ENCODE assay signal across 12 mouse cellular contexts in the genomic region with DNA sequence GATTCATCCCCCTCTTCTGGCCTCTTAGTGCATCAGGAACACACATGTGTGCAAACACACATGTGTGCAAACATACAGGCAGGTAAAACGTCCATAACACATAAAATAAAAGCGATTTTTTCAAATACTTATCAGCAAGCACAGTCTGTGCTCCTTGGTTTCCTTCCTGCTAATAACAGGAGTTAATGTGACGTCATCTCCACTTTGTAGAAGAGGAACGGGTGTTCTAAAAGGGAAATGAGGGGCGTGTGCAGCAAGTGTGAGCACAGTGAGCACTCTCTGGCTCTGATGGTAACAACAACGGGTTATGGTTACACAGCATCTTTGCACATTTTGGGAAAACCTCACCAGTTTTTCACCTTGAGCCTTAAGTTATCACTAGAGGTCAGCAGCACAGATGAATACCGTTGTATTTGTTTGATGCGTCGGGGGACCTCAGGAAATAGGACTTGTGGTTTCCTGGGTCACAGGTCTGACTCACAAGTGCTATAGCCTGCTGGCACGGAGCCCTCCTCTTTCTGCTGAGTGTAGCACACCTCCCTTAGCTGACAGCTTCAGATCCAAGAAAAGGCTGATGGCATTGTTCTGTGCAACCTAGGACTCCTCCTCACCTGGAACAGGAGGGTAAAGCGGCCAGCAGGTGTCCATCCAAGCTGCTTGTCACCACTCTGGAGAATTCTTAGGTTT. TPM values are rescaled to one million over a fixed set of nuclear protein-coding genes. Genes with fewer than 3 reads are reported as not detected.
DNase-seq lines count a peak whose midpoint lies in the region; ATAC-seq and TF ChIP-seq lines count a peak whose summit lies in the region.
"Had no signal": no experiment of that assay in that cellular context is flagged by ENCODE, and none has a peak within 500 bp of the region (broad histone marks: within the 10 kb centered on the region; RNA-seq: fewer than 3 reads in every experiment).

No protein-coding gene starts in this region.

- H3K27me3 ChIP-seq in embryonic facial prominence, embryonic 14.5 days (replicated peaks; ENCODE audit: control insufficient read depth, insufficient read depth, low read length), result 0 out of 2 replicates have a peak, but pooled peaks cover 4% of the 10 kb centered on the region
- peaks cover 27% of the 10 kb centered on the region for H3K27me3 ChIP-seq in embryonic facial prominence, embryonic 10.5 days (replicated peaks; ENCODE audit: low read depth, poor library complexity, severe bottlenecking)
- no peaks in the 10 kb centered on the region for H3K27me3 ChIP-seq in Patski
- H3K27me3 ChIP-seq in forebrain, embryonic 12.5 days, result peaks cover 21% of the 10 kb centered on the region

- in situ Hi-C loops in Patski (cut with MboI; ENCODE audit: low pct_unique_long_range_greater_than_20kb), result loop anchor here (10.0 kb wide), 1 partner anchor 349 kb away; no protein-coding TSS in a partner anchor

- peak; percentile 17 for DNase-seq in embryonic facial prominence, embryonic 14.5 days (ENCODE audit: low spot score)
- DNase-seq in embryonic facial prominence, embryonic 10.5 days (ENCODE audit: low spot score), result no peak
- no peak for DNase-seq in Patski (ENCODE audit: low read depth, low spot score)
- DNase-seq in frontal cortex, postnatal 36 days (ENCODE audit: low spot score in 2 of 2), result no peak
- no peak for DNase-seq in urinary bladder, postnatal 14 days (ENCODE audit: low spot score)
- DNase-seq: cerebellum, postnatal 36 days; gastrocnemius, postnatal 36 days; left cerebral cortex, postnatal 4 days; thymus, postnatal 4 days had no signal

- H3K4me2 ChIP-seq in embryonic facial prominence, embryonic 14.5 days (ENCODE audit: low read depth, low read length), result no peak overlapping the region
- H3K4me2 ChIP-seq in forebrain, embryonic 12.5 days, result no peak overlapping the region

- H3K4me1 ChIP-seq in embryonic facial prominence, embryonic 14.5 days (ENCODE audit: control insufficient read depth, insufficient read depth, low read length), result no peaks in the 10 kb centered on the region
- H3K4me1 ChIP-seq in embryonic facial prominence, embryonic 10.5 days, result peaks cover 24% of the 10 kb centered on the region
- H3K4me1 ChIP-seq in forebrain, embryonic 12.5 days, result peaks cover 10% of the 10 kb centered on the region

- POLR2A ChIA-PET in Patski (lab: Charles Lee), result no interaction called here

- H3K4me3 ChIP-seq in embryonic facial prominence, embryonic 14.5 days (ENCODE audit: low read depth, low read length), result no peak overlapping the region
- no peak overlapping the region for H3K4me3 ChIP-seq in embryonic facial prominence, embryonic 10.5 days
- no peak overlapping the region for H3K4me3 ChIP-seq in forebrain, embryonic 12.5 days (replicated peaks)

- no peak for TF ChIP-seq CTCF in Patski (IDR thresholded peaks at IDR 0.05)

- H3K9ac ChIP-seq in embryonic facial prominence, embryonic 14.5 days (ENCODE audit: low read depth, low read length), result no peak overlapping the region
- H3K9ac ChIP-seq in forebrain, embryonic 12.5 days, result no peak overlapping the region

- no peaks in the 10 kb centered on the region for H3K36me3 ChIP-seq in embryonic facial prominence, embryonic 14.5 days (ENCODE audit: control insufficient read depth, insufficient read depth, low read length)
- no peaks in the 10 kb centered on the region for H3K36me3 ChIP-seq in embryonic facial prominence, embryonic 10.5 days (replicated peaks)
- H3K36me3 ChIP-seq in forebrain, embryonic 12.5 days (replicated peaks), result no peaks in the 10 kb centered on the region

- WGBS in embryonic facial prominence, embryonic 14.5 days, result 65% methylated on average over 11 of the region's 11 CpGs
- 73% methylated on average over 11 of the region's 11 CpGs for WGBS in embryonic facial prominence, embryonic 10.5 days
- 77% methylated on average over 11 of the region's 11 CpGs for WGBS in forebrain, embryonic 12.5 days

- no peak for ATAC-seq in embryonic facial prominence, embryonic 14.5 days (ENCODE audit: low read depth)
- ATAC-seq in Patski, result peak; percentile 54
- ATAC-seq in hematopoietic stem cell, adult 5-6 weeks (replicated peaks in 1 of 2; ENCODE audit: insufficient read depth in 1 of 2, low FRiP score in 2 of 2, low TSS enrichment in 1 of 2, low read depth in 1 of 2, poor library complexity in 2 of 2, severe bottlenecking in 2 of 2), result peak; percentile 65 to 79
- peak; percentile 72 for ATAC-seq in megakaryocyte-erythroid progenitor cell, adult 5-6 weeks (replicated peaks; ENCODE audit: low FRiP score, low TSS enrichment, poor library complexity, severe bottlenecking)
- ATAC-seq in forebrain, embryonic 12.5 days (ENCODE audit: low FRiP score), result no peak

- no peak overlapping the region for H3K27ac ChIP-seq in embryonic facial prominence, embryonic 14.5 days (replicated peaks; ENCODE audit: low read depth, low read length)
- H3K27ac ChIP-seq in embryonic facial prominence, embryonic 10.5 days (replicated peaks), result no peak overlapping the region
- H3K27ac ChIP-seq in forebrain, embryonic 12.5 days, result no peak overlapping the region

- H3K9me3 ChIP-seq in embryonic facial prominence, embryonic 14.5 days (ENCODE audit: control insufficient read depth, low read length), result no peaks in the 10 kb centered on the region
- H3K9me3 ChIP-seq in embryonic facial prominence, embryonic 10.5 days, result no peaks in the 10 kb centered on the region
- no peaks in the 10 kb centered on the region for H3K9me3 ChIP-seq in forebrain, embryonic 12.5 days

- CTCF ChIA-PET in Patski (lab: Charles Lee), result interaction anchor here (1.3 kb wide), 1 partner anchor 48 kb away, joined by 3 read pairs; no protein-coding TSS in a partner anchor

RNA-seq across cellular contexts. Expression of a gene that starts 5.6 kb away (rescaled TPM):
- polyA plus RNA-seq in embryonic facial prominence, embryonic 14.5 days (2014; fragmentation: Nextera tagmentation; extraction: Ambion mirVana), result 1.0 and 1.1 TPM in 2 replicates
- 0.16 and 0.28 TPM in 2 replicates for polyA plus RNA-seq in embryonic facial prominence, embryonic 10.5 days (2016; fragmentation: Nextera tagmentation; extraction: Ambion mirVana)
- polyA plus RNA-seq in Patski (2021), result 0.68 TPM
- 1.8 and 4.3 TPM in 2 replicates for total RNA-seq in hematopoietic stem cell, adult 5-6 weeks (2017)
- 5.1 and 7.5 TPM in 2 replicates for total RNA-seq in megakaryocyte-erythroid progenitor cell, adult 5-6 weeks (2014; fragmentation: Nextera tagmentation)
- 2.0 and 3.5 TPM in 2 replicates for total RNA-seq in megakaryocyte-erythroid progenitor cell, adult 5-6 weeks (2017)
- polyA plus RNA-seq in forebrain, embryonic 12.5 days (2016; fragmentation: Nextera tagmentation; extraction: Ambion mirVana), result 0.26 and 0.60 TPM in 2 replicates

Comparison
In these comparisons a context has a peak if more than half of its experiments do, and no peak if none do; other contexts are left out.
1. ATAC-seq: peak in Patski (single experiment), hematopoietic stem cell, adult 5-6 weeks (2 of 2) and megakaryocyte-erythroid progenitor cell, adult 5-6 weeks (single experiment); none in embryonic facial prominence, embryonic 14.5 days (single experiment) and forebrain, embryonic 12.5 days (single experiment).